Mouse (Mus musculus) liver, embryonic 11.5 days (tissue): ENCODE measurements around the gene Egf. TPM values are rescaled to one million over a fixed set of nuclear protein-coding genes. Genes with fewer than 3 reads are reported as not detected.

ENCODE experiments used
- ATAC-seq: fragments of 200-750 bp; cut with Nextera tagmentation; replicated peaks from 2 replicates; pipeline ENCODE4 v1.8.0; 2017; ENCODE audit warnings: moderate number of reproducible peaks, mild to moderate bottlenecking, moderate TSS enrichment, moderate library complexity; ENCODE audit not compliant: low FRiP score
- DNase-seq: peaks from one replicate; pipeline ENCODE4 v3.0.0-alpha.2; 2017; ENCODE audit warnings: low spot score
- H3K27ac ChIP-seq: fragments of 300-500 bp; sonication (generic); 2 replicates; pipeline ENCODE4 v1.5.1; 2014; ENCODE audit warnings: mild to moderate bottlenecking, low read depth, low read length, control low read depth
- H3K27me3 ChIP-seq: fragments of 300-500 bp; sonication (generic); replicated peaks from 2 replicates; pipeline ENCODE4 v1.6.1; 2014; ENCODE audit warnings: low read length, mixed read lengths; ENCODE audit not compliant: control insufficient read depth, insufficient read depth
- H3K36me3 ChIP-seq: fragments of 300-500 bp; sonication (generic); 2 replicates; pipeline ENCODE4 v1.6.1; 2014; ENCODE audit warnings: mild to moderate bottlenecking, low read length, moderate library complexity, mixed read lengths; ENCODE audit not compliant: control insufficient read depth, insufficient read depth
- H3K4me1 ChIP-seq: fragments of 300-500 bp; sonication (generic); replicated peaks from 2 replicates; pipeline ENCODE4 v1.6.1; 2014; ENCODE audit warnings: low read length, mixed read lengths; ENCODE audit not compliant: control insufficient read depth, insufficient read depth
- H3K4me2 ChIP-seq: fragments of 300-500 bp; sonication (generic); 2 replicates; pipeline ENCODE4 v1.6.1; 2014; ENCODE audit warnings: mild to moderate bottlenecking, control low read depth, moderate library complexity
- H3K4me3 ChIP-seq: fragments of 300-500 bp; sonication (generic); 2 replicates; pipeline ENCODE4 v1.5.1; 2014; ENCODE audit warnings: low read depth, low read length, control low read depth
- H3K9ac ChIP-seq: fragments of 300-500 bp; sonication (generic); 2 replicates; pipeline ENCODE4 v1.6.1; 2014; ENCODE audit warnings: low read depth, low read length, control low read depth
- H3K9me3 ChIP-seq: fragments of 300-500 bp; sonication (generic); 2 replicates; pipeline ENCODE4 v1.6.1; 2016; ENCODE audit warnings: low read length, inconsistent platforms, mixed read lengths; ENCODE audit not compliant: control insufficient read depth
- WGBS: fragments of 180-500 bp; shearing (Covaris S2); extraction: QIAGEN DNeasy Blood & Tissue Kit; methylation state at CpG from one replicate; pipeline ENCODE4 v1.1.7; 2014; 5-methylcytosine and 5-hydroxymethylcytosine counted together
- polyA plus RNA-seq: library from polyadenylated mRNA; unstranded; fragments of >200 nt; fragmentation: Nextera tagmentation; extraction: Ambion mirVana; gene quantifications from 2 replicates; pipeline ENCODE4 v1.2.1, GENCODE M21; 2014

Gene Egf
- polyA plus RNA-seq, 1 experiment from 2014 or later: 1.4 TPM

DNA sequence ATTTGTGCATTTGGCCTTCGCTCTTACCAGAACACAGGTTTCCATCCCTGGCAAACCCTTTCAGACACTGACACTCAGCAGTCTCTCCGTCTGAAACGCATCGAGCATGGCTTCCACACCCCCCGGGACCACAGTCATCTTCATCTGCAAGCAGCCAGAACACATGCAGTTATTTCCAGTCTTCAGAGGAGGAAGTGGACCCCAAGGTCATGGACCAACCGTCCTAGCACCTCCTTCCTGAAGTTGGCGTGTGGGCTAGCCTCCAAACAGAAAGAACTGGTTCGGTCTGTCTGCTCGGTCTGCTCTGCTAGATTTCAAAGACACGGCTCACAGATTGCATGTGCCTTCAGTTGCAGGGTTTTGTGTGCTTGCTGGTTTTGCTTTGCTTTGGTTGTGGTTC, 57.4 kb downstream of the Egf start:
- Histone ChIP-seq H3K9ac (no peak overlapping the region), H3K4me3 (no peak overlapping the region), H3K27me3 (no peaks in the 10 kb centered on the region), H3K27ac (no peak overlapping the region), H3K9me3 (no peaks in the 10 kb centered on the region), H3K4me1 (no peaks in the 10 kb centered on the region), H3K36me3 (no peaks in the 10 kb centered on the region), H3K4me2 (no peak overlapping the region)
- ATAC-seq: no peak
- 84% methylated on average over 10 of the region's 10 CpGs for WGBS
- no peak for DNase-seq

DNA sequence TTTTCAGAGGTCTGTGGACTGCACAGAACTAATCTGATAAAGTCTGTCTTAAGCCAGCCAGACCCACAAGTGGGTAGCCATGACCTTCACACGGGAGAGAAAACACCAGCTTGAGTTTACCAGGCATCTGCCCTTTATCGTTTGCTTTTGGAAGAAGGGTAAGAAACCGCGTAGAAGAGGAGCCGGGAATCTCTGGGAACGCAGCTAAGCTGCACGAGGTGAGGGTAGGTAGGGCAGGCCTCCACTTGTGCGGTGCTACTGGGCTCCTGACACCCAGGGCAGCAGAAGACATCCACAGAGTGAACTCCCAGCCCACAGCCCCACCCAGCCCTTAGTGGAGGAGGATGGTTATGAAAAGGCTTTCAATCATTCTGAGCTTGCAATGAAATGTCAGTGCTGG, 59.2 kb downstream of the Egf start:
- Histone ChIP-seq H3K27me3 (no peaks in the 10 kb centered on the region), H3K4me1 (no peaks in the 10 kb centered on the region), H3K27ac (no peak overlapping the region), H3K4me3 (no peak overlapping the region), H3K4me2 (no peak overlapping the region), H3K9me3 (no peaks in the 10 kb centered on the region), H3K9ac (no peak overlapping the region), H3K36me3 (no peaks in the 10 kb centered on the region)
- DNase-seq (no peak), ATAC-seq (no peak)
- WGBS: 86% methylated on average over 8 of the region's 8 CpGs

DNA sequence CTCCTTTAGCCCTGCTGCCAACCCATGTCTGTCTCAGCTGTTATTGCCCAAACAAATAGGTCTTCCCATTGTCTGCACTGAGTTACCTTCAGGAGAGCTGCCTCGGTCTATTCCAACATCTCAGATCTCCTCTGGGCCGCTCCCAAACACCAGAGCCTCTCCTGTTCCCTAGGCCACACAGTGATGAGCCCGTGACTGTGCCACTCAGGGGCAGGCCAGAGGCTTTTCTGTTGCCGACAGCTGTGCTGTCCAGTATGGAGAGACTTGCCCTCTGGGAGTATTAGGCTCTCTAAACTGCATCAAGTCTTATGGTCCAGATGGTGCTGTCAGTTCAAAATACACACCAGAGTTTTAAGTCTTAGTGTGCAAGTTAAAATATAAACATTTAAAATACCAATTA, 61.5 kb downstream of the Egf start:
- ATAC-seq: no peak
- H3K4me1 ChIP-seq: no peaks in the 10 kb centered on the region
- H3K4me2 ChIP-seq: no peak overlapping the region
- no peak overlapping the region for H3K9ac ChIP-seq
- no peak overlapping the region for H3K27ac ChIP-seq
- H3K36me3 ChIP-seq: no peaks in the 10 kb centered on the region
- WGBS: 83% methylated on average over 4 of the region's 4 CpGs
- DNase-seq: no peak
- H3K27me3 ChIP-seq: no peaks in the 10 kb centered on the region
- no peak overlapping the region for H3K4me3 ChIP-seq
- H3K9me3 ChIP-seq: no peaks in the 10 kb centered on the region

DNA sequence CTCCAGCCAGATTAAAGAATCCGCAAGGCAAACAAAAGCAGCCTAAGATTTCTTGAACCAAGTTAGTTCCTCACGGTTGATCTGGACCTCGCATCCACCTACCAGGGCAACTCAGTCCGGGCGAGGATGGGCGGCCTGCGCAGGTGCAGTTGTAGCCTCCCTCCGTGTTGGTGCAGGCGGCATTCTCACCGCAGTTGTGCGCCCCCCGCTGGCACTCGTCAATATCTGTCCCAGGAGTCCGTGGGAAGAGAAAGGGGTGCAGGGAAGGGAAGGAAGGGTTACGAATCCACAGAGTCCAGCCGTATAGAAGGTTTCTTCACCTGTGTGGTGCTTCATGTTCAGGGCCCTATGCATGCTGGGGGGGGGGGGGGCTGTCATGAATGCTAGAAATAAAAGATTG, 62.3 kb downstream of the Egf start:
- Histone ChIP-seq H3K27ac (no peak overlapping the region), H3K4me2 (no peak overlapping the region), H3K36me3 (no peaks in the 10 kb centered on the region), H3K4me3 (no peak overlapping the region), H3K9me3 (no peaks in the 10 kb centered on the region), H3K9ac (no peak overlapping the region), H3K4me1 (no peaks in the 10 kb centered on the region), H3K27me3 (no peaks in the 10 kb centered on the region)
- 60% methylated on average over 16 of the region's 16 CpGs for WGBS
- no peak for ATAC-seq
- no peak for DNase-seq

DNA sequence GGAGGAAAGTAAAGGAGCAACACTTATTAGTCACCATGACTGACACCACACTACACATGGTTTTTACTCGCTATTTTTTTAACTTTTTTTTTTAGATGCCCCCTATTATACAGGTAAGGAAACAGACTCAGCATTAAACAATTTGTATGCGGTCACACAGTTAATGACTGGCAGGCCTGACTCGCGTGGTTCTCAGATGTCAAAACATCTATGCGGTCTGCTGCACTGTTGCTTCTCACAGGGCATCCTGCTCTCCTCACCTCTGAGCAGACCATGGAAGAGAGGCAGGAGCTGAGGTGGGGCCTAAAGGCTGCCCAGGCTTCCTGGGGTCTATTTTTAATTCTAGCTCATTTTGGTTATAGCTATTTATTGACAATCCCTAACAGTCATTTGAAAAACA, 67.7 kb downstream of the Egf start:
- Histone ChIP-seq H3K9me3 (no peaks in the 10 kb centered on the region), H3K4me2 (no peak overlapping the region), H3K4me1 (no peaks in the 10 kb centered on the region), H3K4me3 (no peak overlapping the region), H3K9ac (no peak overlapping the region), H3K27ac (no peak overlapping the region), H3K36me3 (no peaks in the 10 kb centered on the region), H3K27me3 (no peaks in the 10 kb centered on the region)
- DNase-seq (no peak), ATAC-seq (no peak)
- WGBS: 73% methylated on average over 5 of the region's 5 CpGs

DNA sequence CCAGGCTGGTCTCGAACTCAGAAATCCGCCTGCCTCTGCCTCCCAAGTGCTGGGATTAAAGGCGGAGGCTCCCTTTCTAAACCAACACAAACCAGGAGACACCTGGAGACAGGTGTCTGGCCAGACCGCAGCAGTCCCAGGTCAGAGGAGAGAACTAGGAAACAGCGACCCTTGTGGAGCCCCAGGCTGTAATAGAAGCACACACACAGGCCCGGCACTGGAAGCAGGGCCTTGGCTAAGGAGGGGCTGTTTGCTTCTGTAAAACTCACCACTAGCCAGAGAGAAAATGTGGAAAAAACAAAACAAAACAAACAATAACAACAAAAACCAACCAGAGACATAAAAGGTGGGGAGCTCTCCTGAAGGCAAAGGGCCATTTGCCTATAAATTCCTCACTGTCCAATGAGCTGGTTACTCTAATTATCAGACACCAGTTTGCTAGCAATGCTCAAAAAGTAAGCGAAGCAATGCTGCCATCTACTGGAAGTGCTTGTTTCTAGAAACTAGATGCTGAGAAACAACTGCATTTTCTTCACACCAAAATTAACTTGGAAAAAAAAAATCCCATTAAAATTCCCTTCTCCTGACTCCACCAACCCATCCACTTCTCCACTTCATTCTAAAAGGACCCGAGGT, 68.3 kb downstream of the Egf start:
- ATAC-seq: no peak
- H3K9me3 ChIP-seq: no peaks in the 10 kb centered on the region

DNA sequence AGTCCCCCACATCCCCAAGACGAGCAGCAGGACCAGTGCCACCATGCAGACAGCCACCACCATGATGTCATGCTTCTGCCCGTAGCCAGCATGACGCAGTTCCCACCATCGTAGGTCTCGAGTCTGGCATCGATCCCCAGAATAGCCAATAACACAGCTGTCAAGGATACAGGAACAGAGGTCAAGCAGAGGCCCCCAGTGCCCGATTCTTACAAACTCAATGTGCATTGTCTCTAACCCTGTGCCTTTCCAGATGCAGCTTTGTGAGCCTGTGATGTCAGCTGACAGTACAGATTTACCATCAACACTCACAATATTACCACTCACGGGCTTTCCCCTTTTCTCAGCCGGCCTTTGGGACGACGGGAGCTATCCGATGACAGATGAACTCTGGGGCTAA, 68.9 kb downstream of the Egf start:
- WGBS: 83% methylated on average over 12 of the region's 12 CpGs
- Histone ChIP-seq H3K4me1 (no peaks in the 10 kb centered on the region), H3K27me3 (no peaks in the 10 kb centered on the region)

More for the DNA sequence above, 68.3 kb downstream of the Egf start:
- H3K4me3 ChIP-seq: no peak overlapping the region
- 48% methylated on average over 8 of the region's 8 CpGs for WGBS
- no peak overlapping the region for H3K4me2 ChIP-seq
- DNase-seq: no peak
- H3K27ac ChIP-seq: no peak overlapping the region
- no peaks in the 10 kb centered on the region for H3K36me3 ChIP-seq
- no peak overlapping the region for H3K9ac ChIP-seq
- no peaks in the 10 kb centered on the region for H3K27me3 ChIP-seq
- H3K4me1 ChIP-seq: no peaks in the 10 kb centered on the region

DNA sequence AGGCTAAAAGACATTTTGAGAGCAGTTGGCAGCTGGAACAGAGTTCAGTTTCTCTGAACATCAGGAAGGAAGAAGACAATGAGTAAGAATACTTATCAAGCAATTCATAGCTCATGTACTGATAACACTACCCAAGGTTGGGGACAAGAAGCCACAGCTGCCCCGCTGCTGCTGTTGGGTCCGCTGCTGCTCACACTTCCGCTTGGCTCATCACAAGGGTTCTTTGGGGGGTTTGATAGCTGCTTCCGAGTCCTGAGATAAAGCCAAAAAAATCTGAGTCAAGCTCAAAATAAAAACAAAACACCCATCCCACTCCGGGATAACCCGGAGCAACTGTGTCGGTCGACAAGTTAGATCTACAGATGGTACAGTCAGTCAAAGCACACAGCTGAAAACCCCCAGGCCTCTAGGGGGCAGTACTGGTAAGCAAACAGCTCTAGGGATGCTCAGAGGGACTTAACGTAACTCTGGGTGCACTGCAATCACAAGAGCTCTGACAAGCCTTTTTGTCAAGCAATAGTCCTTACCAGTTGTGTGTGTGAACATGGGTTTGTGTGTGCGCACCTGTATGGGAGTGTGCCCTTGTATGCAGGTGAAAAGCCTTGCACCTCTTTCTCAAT, 71.9 kb downstream of the Egf start:
- no peak for ATAC-seq
- 84% methylated on average over 10 of the region's 10 CpGs for WGBS

More for the DNA sequence above, 68.9 kb downstream of the Egf start:
- no peak; the same call in 1 of the 2 replicates for ATAC-seq
- Histone ChIP-seq H3K9ac (no peak overlapping the region), H3K9me3 (no peaks in the 10 kb centered on the region), H3K36me3 (no peaks in the 10 kb centered on the region), H3K4me2 (no peak overlapping the region), H3K4me3 (no peak overlapping the region), H3K27ac (no peak overlapping the region)
- DNase-seq: no peak

DNA sequence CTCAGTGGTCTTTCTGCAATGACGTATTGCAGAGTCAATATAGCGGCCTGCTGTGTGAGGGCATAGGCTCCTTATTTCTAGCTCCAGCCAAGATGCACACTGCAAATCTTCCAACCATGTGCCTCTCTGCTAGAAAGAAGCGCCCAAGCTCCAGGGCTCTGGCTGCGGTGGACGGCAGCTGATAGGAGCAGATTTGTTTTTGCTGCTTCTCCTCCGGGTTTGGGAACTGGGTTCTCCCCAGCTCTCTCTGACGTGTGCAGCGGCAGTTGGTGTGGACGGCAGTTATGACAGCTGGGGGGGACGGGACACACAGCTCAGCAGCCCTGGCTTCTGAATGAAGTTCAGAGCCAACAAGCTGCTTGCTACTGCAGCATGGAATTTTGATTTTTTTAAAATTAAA, 72.7 kb downstream of the Egf start:
- DNase-seq (no peak), ATAC-seq (no peak)
- Histone ChIP-seq H3K27me3 (no peaks in the 10 kb centered on the region), H3K4me3 (no peak overlapping the region), H3K9ac (no peak overlapping the region), H3K9me3 (no peaks in the 10 kb centered on the region), H3K27ac (no peak overlapping the region), H3K4me2 (no peak overlapping the region), H3K36me3 (no peaks in the 10 kb centered on the region), H3K4me1 (no peaks in the 10 kb centered on the region)
- WGBS: 77% methylated on average over 10 of the region's 10 CpGs

More for the DNA sequence above, 71.9 kb downstream of the Egf start:
- Histone ChIP-seq H3K36me3 (no peaks in the 10 kb centered on the region), H3K9ac (no peak overlapping the region), H3K27me3 (no peaks in the 10 kb centered on the region), H3K4me1 (no peaks in the 10 kb centered on the region), H3K4me2 (no peak overlapping the region), H3K4me3 (no peak overlapping the region), H3K27ac (no peak overlapping the region), H3K9me3 (no peaks in the 10 kb centered on the region)
- no peak for DNase-seq
